Mouse (Mus musculus): ENCODE data around the gene Tcf7l1. TPM values are rescaled to one million over a fixed set of nuclear protein-coding genes. Genes with fewer than 3 reads are reported as not detected.

The Tcf7l1 gene
- polyA plus RNA-seq, 1 experiment from 2014 or later = 16.1 TPM

- Histone ChIP-seq H3K4me1 (peaks cover 21% of the 10 kb centered on the region), H3K27ac (replicated peaks) (no peak overlapping the region), H3K4me3 (no peak overlapping the region), H3K4me2 (no peak overlapping the region), H3K27me3 (replicated peaks) (no peaks in the 10 kb centered on the region), H3K36me3 (peaks cover 31% of the 10 kb centered on the region), H3K9me3 (no peaks in the 10 kb centered on the region), H3K9ac (no peak overlapping the region)
- no peak for ATAC-seq (ENCODE audit: extremely low read depth, insufficient number of reproducible peaks, low FRiP score, low TSS enrichment)
- WGBS = 84% methylated on average over 12 of the region's 12 CpGs
These were observed 188.3 kb downstream of the Tcf7l1 start for GRCm38 (mm10) chr6:72600771-72601170.

GRCm38 (mm10) chr6:72600216-72600615 lies 188.8 kb downstream of the Tcf7l1 start:
- Histone ChIP-seq H3K4me3 (no peak overlapping the region), H3K4me2 (no peak overlapping the region), H3K27me3 (replicated peaks) (no peaks in the 10 kb centered on the region), H3K9ac (no peak overlapping the region), H3K36me3 (peaks cover 25% of the 10 kb centered on the region), H3K9me3 (no peaks in the 10 kb centered on the region), H3K27ac (replicated peaks) (no peak overlapping the region), H3K4me1 (peaks cover 21% of the 10 kb centered on the region)
- ATAC-seq (ENCODE audit: extremely low read depth, insufficient number of reproducible peaks, low FRiP score, low TSS enrichment) = no peak
- 77% methylated on average over 6 of the region's 6 CpGs for WGBS

- H3K4me2 ChIP-seq = peak overlapping the region; percentile 75
- peak overlapping the region; percentile 88 for H3K9ac ChIP-seq
- H3K27ac ChIP-seq (replicated peaks) = peak overlapping the region; percentile 91
- H3K9me3 ChIP-seq = no peaks in the 10 kb centered on the region
- peak overlapping the region; percentile 77 for H3K4me3 ChIP-seq
- ATAC-seq (ENCODE audit: extremely low read depth, insufficient number of reproducible peaks, low FRiP score, low TSS enrichment) = no peak
- H3K4me1 ChIP-seq = peaks cover 21% of the 10 kb centered on the region
- 39% methylated on average over 12 of the region's 12 CpGs for WGBS
- peaks cover 13% of the 10 kb centered on the region for H3K36me3 ChIP-seq
- H3K27me3 ChIP-seq (replicated peaks) = no peaks in the 10 kb centered on the region
These were observed 190.1 kb downstream of the Tcf7l1 start for GRCm38 (mm10) chr6:72598791-72599557.

- WGBS = under 1% methylated on average over 38 of the region's 38 CpGs
- Histone ChIP-seq H3K27ac (replicated peaks) (peak within 1 kb of the TSS; percentile 91), H3K9me3 (no peaks in the 10 kb centered on the region), H3K4me3 (peak within 1 kb of the TSS; percentile 77), H3K9ac (peak within 1 kb of the TSS; percentile 88), H3K27me3 (replicated peaks) (no peaks in the 10 kb centered on the region), H3K4me2 (peak within 1 kb of the TSS; percentile 75), H3K36me3 (peaks cover 8% of the 10 kb centered on the region; the same call in 1 of the 2 replicates), H3K4me1 (peaks cover 21% of the 10 kb centered on the region)
- peak; percentile 78 for ATAC-seq (ENCODE audit: extremely low read depth, insufficient number of reproducible peaks, low FRiP score, low TSS enrichment)
These were observed 190.9 kb downstream of the Tcf7l1 start, which contains the start of the genes Elmod3 and Retsat for GRCm38 (mm10) chr6:72597956-72598753. TSS of gene Elmod3 (minus strand) at chr6:72598413. TSS of gene Retsat (plus strand) at chr6:72598475.

- Histone ChIP-seq H3K27me3 (replicated peaks) (no peaks in the 10 kb centered on the region), H3K4me3 (peak overlapping the region; percentile 77)
- no peak for ATAC-seq (ENCODE audit: extremely low read depth, insufficient number of reproducible peaks, low FRiP score, low TSS enrichment)
These were observed 191.8 kb downstream of the Tcf7l1 start for GRCm38 (mm10) chr6:72597083-72597874.

GRCm38 (mm10) chr6:72593914-72594313 lies 195.1 kb downstream of the Tcf7l1 start:
- WGBS = 41% methylated on average over 5 of the region's 5 CpGs
- Histone ChIP-seq H3K27ac (replicated peaks) (no peak overlapping the region), H3K4me2 (no peak overlapping the region), H3K27me3 (replicated peaks) (no peaks in the 10 kb centered on the region), H3K9ac (no peak overlapping the region), H3K4me3 (no peak overlapping the region), H3K36me3 (0 out of 2 replicates have a peak, but pooled peaks cover 3% of the 10 kb centered on the region), H3K4me1 (peaks cover 14% of the 10 kb centered on the region), H3K9me3 (no peaks in the 10 kb centered on the region)
- no peak for ATAC-seq (ENCODE audit: extremely low read depth, insufficient number of reproducible peaks, low FRiP score, low TSS enrichment)

More at GRCm38 (mm10) chr6:72597083-72597874, 191.8 kb downstream of the Tcf7l1 start:
- Histone ChIP-seq H3K27ac (replicated peaks) (0 out of 2 replicates have a peak overlapping the region, but pooled peaks have one; percentile 8), H3K4me2 (peak overlapping the region; percentile 75), H3K36me3 (0 out of 2 replicates have a peak, but pooled peaks cover 3% of the 10 kb centered on the region), H3K9ac (peak overlapping the region; percentile 78), H3K9me3 (no peaks in the 10 kb centered on the region), H3K4me1 (peaks cover 21% of the 10 kb centered on the region)
- 43% methylated on average over 13 of the region's 13 CpGs for WGBS

GRCm38 (mm10) chr6:72593011-72593803 lies 195.8 kb downstream of the Tcf7l1 start:
- no peak for ATAC-seq (ENCODE audit: extremely low read depth, insufficient number of reproducible peaks, low FRiP score, low TSS enrichment)
- no peak overlapping the region for H3K27ac ChIP-seq (replicated peaks)
- 0 out of 2 replicates have a peak, but pooled peaks cover 3% of the 10 kb centered on the region for H3K36me3 ChIP-seq
- 74% methylated on average over 6 of the region's 6 CpGs for WGBS
- H3K9me3 ChIP-seq = no peaks in the 10 kb centered on the region
- no peak overlapping the region for H3K4me2 ChIP-seq
- H3K4me3 ChIP-seq = no peak overlapping the region
- H3K9ac ChIP-seq = no peak overlapping the region
- H3K27me3 ChIP-seq (replicated peaks) = no peaks in the 10 kb centered on the region
- peaks cover 10% of the 10 kb centered on the region for H3K4me1 ChIP-seq

GRCm38 (mm10) chr6:72590111-72590510 lies 198.9 kb downstream of the Tcf7l1 start:
- no peak overlapping the region for H3K9ac ChIP-seq
- no peak overlapping the region for H3K27ac ChIP-seq (replicated peaks)
- no peaks in the 10 kb centered on the region for H3K9me3 ChIP-seq
- H3K4me2 ChIP-seq = no peak overlapping the region
- H3K27me3 ChIP-seq (replicated peaks) = no peaks in the 10 kb centered on the region
- no peak for ATAC-seq (ENCODE audit: extremely low read depth, insufficient number of reproducible peaks, low FRiP score, low TSS enrichment)
- peaks cover 19% of the 10 kb centered on the region for H3K36me3 ChIP-seq
- no peak overlapping the region for H3K4me3 ChIP-seq
- no peaks in the 10 kb centered on the region for H3K4me1 ChIP-seq

GRCm38 (mm10) chr6:72588307-72588706 lies 200.7 kb downstream of the Tcf7l1 start:
- Histone ChIP-seq H3K9ac (no peak overlapping the region), H3K9me3 (no peaks in the 10 kb centered on the region), H3K4me3 (no peak overlapping the region), H3K27ac (replicated peaks) (no peak overlapping the region), H3K4me2 (no peak overlapping the region), H3K27me3 (replicated peaks) (no peaks in the 10 kb centered on the region), H3K36me3 (peaks cover 20% of the 10 kb centered on the region), H3K4me1 (no peaks in the 10 kb centered on the region)
- no peak for ATAC-seq (ENCODE audit: extremely low read depth, insufficient number of reproducible peaks, low FRiP score, low TSS enrichment)

- Histone ChIP-seq H3K27ac (replicated peaks) (no peak overlapping the region), H3K27me3 (replicated peaks) (no peaks in the 10 kb centered on the region), H3K4me2 (no peak overlapping the region), H3K9ac (no peak overlapping the region), H3K4me3 (no peak overlapping the region), H3K4me1 (no peaks in the 10 kb centered on the region), H3K9me3 (no peaks in the 10 kb centered on the region), H3K36me3 (peaks cover 20% of the 10 kb centered on the region)
- WGBS = 67% methylated on average over 3 of the region's 3 CpGs
- no peak for ATAC-seq (ENCODE audit: extremely low read depth, insufficient number of reproducible peaks, low FRiP score, low TSS enrichment)
These were observed 202.4 kb downstream of the Tcf7l1 start for GRCm38 (mm10) chr6:72586701-72587100.

All from heart, embryonic 13.5 days (tissue).